Mouse (Mus musculus) left cerebral cortex, postnatal 25 days (tissue): Measurements from ENCODE around the gene Snx1. TPM values are rescaled to one million over a fixed set of nuclear protein-coding genes. Genes with fewer than 3 reads are reported as not detected.

ENCODE experiments used
- DNase-seq, 2 experiments: peaks; one replicate each; pipeline ENCODE4 v3.0.0; 2022; ENCODE audit warnings: low spot score in 2 of 2, mixed read lengths in 1 of 2
- intact Hi-C: fragments of 180-260 bp; cut with DNase I; formaldehyde crosslinking; loops from one replicate; pipeline ENCODE4 v1.15.1; 2025
- total RNA-seq, 2 experiments: library from RNA; stranded (reverse); gene quantifications; 2 replicates each; pipeline ENCODE4 v1.2.3; 2021

The Snx1 gene
- total RNA-seq, 2 experiments from 2014 or later = 68.4 to 72.9 TPM

DNA sequence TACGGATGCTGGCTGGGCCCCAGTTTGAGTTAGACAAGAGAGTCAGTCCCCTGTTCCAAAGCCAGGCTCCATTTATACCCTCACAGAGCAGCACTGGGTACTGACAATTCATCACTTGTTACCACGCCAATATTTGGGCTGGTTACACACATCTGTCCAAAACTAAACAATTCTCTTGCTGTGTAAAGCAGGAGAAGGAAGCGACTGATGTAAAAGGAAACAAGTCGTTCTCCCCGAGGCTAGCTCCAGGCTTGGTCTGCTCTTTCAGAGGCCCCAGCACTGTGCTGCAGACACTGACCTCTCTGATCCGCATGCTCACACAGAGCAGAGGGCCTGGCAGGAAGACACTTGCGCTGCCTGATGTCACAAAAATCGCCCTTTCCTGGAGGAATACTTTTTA, 24.8 kb downstream of the Snx1 start:
- DNase-seq = peak in 1 of 2 experiments; percentile 48
- intact Hi-C loops = no loop called here

DNA sequence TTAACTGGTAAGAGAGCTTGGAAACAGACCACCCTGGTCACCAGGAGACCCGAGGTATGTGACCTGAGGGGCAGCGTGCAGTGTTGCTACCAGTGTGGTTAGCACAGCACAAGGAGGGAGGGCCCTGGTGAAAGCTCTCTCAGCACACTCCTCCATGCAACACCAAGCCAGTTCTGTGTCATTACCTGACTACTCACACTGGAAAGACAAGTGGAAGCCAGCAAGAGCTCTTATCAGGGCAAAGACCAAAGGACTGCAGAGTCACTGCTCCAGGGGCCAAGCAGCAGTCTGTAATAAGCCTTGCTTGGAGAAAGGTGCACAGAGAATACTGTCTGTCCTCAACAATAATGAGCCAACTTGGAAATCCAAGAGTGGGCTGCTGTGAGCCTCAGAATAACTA, 33.7 kb downstream of the Snx1 start:
- DNase-seq = no peak
- intact Hi-C loops = no loop called here

GRCm38 (mm10) chr9:66091327-66092231, 34.8 kb downstream of the Snx1 start:
- DNase-seq = no peak

GRCm38 (mm10) chr9:66090593-66091244, 35.7 kb downstream of the Snx1 start:
- intact Hi-C loops = no loop called here
- DNase-seq = no peak

More at GRCm38 (mm10) chr9:66091327-66092231, 34.8 kb downstream of the Snx1 start:
- intact Hi-C loops = no loop called here

GRCm38 (mm10) chr9:66088411-66088810, 38.0 kb downstream of the Snx1 start:
- intact Hi-C loops = loop anchor here (5.0 kb wide), 1 partner anchor 61 kb away; no protein-coding TSS in a partner anchor
- DNase-seq = peak; percentile 55 to 60

- intact Hi-C loops = loop anchor here (5.0 kb wide), 1 partner anchor 60 kb away; no protein-coding TSS in a partner anchor
Observed at GRCm38 (mm10) chr9:66087062-66087461, 39.3 kb downstream of the Snx1 start.

GRCm38 (mm10) chr9:66084171-66084570, 42.2 kb downstream of the Snx1 start:
- DNase-seq = no peak
- intact Hi-C loops = no loop called here

More at GRCm38 (mm10) chr9:66087062-66087461, 39.3 kb downstream of the Snx1 start:
- DNase-seq = no peak

GRCm38 (mm10) chr9:66081999-66082398, 44.4 kb downstream of the Snx1 start:
- intact Hi-C loops = no loop called here
- DNase-seq = no peak

DNA sequence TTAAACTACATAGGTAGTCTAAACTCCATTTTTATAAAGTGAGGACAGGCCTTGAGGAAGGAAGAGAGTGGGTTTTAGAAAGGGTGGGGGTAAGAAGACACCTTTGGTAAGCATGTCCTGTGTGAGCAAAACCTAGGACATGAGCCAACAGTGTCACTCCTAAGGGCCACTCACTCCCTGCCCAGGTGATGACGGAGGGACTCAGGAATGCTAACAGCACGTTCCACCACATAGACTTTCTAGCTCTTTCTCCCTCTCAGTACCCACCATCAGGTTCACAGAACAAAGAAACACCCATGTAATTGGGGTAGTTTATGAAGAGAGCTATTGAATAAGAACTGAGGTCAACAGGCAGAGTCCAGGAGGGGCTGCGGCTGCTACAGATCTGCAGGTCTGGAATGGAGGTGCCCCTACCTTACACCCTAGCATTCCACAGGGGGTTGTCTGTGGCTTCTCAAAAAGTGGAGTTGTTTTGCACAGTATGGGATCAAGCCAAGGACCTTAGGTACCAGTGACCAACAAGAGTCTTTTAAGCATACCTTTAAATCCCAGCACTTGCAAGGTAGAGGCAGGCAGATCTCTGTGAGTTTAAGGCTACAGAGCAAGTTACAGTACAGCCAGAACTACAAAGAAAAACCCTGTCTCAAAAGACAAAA, 45.5 kb downstream of the Snx1 start:
- no peak for DNase-seq
- intact Hi-C loops = no loop called here

- peak in 1 of 2 experiments; percentile 32 for DNase-seq
- intact Hi-C loops = no loop called here
Observed at GRCm38 (mm10) chr9:66078493-66078892, 47.9 kb downstream of the Snx1 start.

GRCm38 (mm10) chr9:66078072-66078471, 48.3 kb downstream of the Snx1 start:
- intact Hi-C loops = no loop called here

DNA sequence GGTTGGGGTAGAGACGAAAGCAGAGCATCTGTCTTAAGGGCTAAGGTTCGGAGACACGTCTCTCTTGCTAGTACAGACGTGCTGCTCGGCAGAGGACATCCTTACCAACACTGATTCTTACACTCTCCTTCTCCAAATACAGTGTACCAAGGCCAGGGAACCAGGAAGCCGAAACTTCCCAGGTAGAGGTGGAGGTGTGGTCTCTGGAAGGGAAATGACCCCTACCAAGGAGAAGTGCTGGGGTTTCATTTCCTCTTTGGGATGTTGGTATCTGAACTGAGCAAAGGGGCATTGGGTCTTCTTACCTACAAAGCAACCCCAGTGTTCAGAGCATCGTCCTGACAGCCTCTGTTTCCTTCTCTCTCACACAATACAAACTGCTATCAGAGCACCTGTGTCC, 53.6 kb downstream of the Snx1 start:
- DNase-seq = no peak
- intact Hi-C loops = no loop called here

More at GRCm38 (mm10) chr9:66078072-66078471, 48.3 kb downstream of the Snx1 start:
- no peak for DNase-seq

GRCm38 (mm10) chr9:66070151-66070550, 56.2 kb downstream of the Snx1 start:
- DNase-seq = no peak
- intact Hi-C loops = no loop called here

- DNase-seq = peak; percentile 58 to 66
- intact Hi-C loops = no loop called here
Observed at GRCm38 (mm10) chr9:66069583-66069982, 56.8 kb downstream of the Snx1 start, which contains the start of gene Snx22. Gene Snx22 (minus strand): TSS chr9:66069719.

- intact Hi-C loops = no loop called here
- DNase-seq = no peak
Observed at GRCm38 (mm10) chr9:66068971-66069391, 57.4 kb downstream of the Snx1 start.

GRCm38 (mm10) chr9:66068056-66068455, 58.3 kb downstream of the Snx1 start:
- intact Hi-C loops = no loop called here
- DNase-seq = no peak

DNA sequence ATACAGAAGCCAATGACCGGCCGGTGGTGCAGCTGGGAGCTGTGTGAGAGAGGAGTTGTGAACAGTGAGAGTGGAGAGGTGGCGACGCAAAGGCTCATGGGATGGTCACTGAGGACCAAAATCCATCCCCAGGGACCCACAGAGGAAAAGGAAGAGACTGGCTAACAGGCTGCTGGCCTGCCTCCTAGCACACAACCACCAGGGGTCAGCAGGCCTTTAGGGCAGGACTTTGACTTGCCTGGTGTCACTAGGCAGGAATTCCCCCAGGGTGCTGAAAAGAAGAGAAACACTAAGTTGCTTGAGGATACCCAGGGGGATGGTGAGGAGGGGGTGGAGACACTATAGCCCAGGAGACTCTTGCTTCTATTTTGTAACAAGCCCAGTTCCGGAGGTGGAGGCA, 58.8 kb downstream of the Snx1 start:
- intact Hi-C loops = no loop called here
- DNase-seq = no peak

DNA sequence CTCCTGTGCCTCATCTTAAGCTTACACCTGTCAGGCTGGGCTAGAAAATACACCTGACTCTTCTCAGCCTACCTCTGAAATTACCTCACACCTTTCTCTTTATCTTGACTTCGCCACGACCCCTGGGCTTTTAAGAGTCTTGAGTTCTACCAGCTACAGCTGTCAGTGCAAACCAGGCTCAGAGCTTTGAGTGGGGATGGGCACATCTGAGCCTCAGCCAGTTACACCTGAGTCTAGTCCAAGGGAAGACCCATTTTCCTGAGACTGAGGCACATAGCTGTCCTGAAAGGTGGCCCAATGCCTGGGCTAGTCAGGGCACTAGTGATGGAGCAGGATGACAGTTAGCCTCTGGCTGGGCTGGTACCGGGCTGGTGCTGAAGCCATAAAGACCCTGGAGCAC, 59.6 kb downstream of the Snx1 start:
- intact Hi-C loops = no loop called here
- DNase-seq = no peak

DNA sequence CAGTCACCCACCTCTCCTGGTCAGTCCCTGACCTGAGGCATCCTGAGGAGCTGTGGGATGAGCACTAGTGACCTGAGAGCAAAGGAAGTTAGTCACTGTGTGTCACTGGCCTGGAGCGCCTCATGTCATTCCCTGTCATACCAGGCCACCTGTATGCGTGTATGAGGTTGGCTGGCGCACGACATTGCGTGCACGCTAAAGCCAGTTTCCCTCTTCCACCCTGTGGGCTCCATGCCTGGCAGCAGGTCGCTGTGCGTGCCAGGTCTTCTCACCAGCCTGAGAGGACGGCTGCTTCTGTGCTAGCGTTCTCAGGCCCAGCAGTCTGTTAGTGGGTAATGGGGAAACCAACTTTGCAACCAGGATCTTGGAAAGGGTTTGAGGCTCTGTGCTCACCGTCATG, 62.1 kb downstream of the Snx1 start:
- intact Hi-C loops = no loop called here

DNA sequence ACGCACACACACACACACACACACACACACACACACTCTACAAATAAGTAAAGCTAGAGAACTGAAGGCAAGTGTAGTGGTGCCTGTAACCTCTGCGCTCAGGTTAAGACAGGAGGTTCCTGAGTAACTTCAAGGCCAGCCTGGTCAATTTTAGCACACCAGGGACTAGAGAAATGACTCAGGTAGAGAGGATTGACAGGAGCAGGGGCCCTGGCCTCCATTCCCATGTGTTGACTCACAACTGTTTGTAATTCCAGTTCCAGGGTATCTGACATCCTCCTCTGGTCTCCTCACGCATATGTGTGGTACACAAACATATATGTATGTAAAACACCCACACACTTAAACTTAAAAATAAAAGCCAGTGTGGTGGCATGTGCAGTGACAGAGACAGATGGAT, 62.9 kb downstream of the Snx1 start:
- intact Hi-C loops = no loop called here
- no peak for DNase-seq

More for the DNA sequence above, 62.1 kb downstream of the Snx1 start:
- no peak for DNase-seq
